Mouse (Mus musculus): Measurements from ENCODE around the gene Siah3.

GRCm38 (mm10) chr14:75525376-75526145, 69.8 kb downstream of the Siah3 start:
- TF ChIP-seq MAFK (IDR thresholded peaks at IDR 0.05; ENCODE audit: insufficient read depth, low read depth, low read length): no peak
- TF ChIP-seq ZNF384 (IDR thresholded peaks at IDR 0.05; ENCODE audit: low read depth, low read length): no peak
- TF ChIP-seq CHD2 (IDR thresholded peaks at IDR 0.05; ENCODE audit: low read depth, low read length): no peak
- no peak for TF ChIP-seq ZC3H11A (IDR thresholded peaks at IDR 0.05; ENCODE audit: borderline replicate concordance, low read depth, low read length)
- no peak for TF ChIP-seq HCFC1 (IDR thresholded peaks at IDR 0.05; ENCODE audit: borderline replicate concordance, insufficient read depth, low read length)

Measured in ES-E14 (cell line).